Mouse (Mus musculus): ENCODE data around the gene Zfp661.
A peak's percentile ranks its signal among the peaks of the same experiment; 100 is the strongest.

Zfp661 gene

DNA sequence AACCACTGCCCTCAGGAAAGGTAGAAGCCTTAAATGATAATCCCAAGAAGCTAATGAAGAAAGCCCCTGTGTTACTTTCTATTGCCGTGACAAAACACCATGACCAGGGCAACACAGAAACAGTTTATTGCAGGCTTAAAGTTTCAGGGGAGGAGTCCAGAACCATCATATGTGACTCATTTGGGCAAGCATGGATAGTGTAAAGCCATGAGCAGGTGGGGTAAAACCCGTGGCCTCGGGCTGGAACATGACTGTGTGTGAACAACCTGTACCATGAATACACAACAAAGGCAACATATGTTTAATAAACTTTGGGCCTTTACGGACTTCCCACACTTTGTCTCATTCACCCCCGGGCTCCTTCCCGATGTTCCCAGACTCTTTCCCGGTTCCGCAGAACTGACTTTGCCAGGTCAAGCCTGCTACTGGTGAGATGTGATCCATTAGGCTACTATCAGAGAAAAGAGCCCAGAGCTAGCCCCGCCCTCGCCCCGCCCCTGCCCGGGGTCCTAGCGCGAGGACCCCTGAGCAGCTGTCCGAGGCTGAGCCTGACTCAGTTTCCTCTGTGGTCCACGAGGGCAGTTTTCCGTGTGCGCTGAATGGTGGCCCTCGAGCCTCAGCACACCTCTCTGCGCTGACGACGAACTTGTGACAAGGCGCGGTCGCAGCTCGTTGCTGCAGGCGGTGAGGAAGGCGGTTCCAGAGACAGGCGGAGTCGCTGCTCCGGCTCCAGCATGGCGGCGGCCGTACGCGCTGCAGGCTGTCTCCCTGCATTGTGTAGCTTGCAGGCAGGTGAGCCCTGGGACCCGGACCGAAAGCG, at the start of gene Zfp661, which contains the start of gene Mrps5:
Zfp661 (minus strand) TSS at position 401 of the 820 bp plus-strand sequence.
Mrps5 (plus strand) TSS at position 529 of the 820 bp plus-strand sequence.
- TF ChIP-seq POU5F1 (IDR thresholded peaks at IDR 0.05; ENCODE audit: borderline replicate concordance, low read length) (no peak), NANOG (IDR thresholded peaks at IDR 0.05; ENCODE audit: borderline replicate concordance, low read length) (no peak), CTCF (conservative IDR thresholded peaks at IDR 0.05; ENCODE audit: low read length) (no peak)
- Histone ChIP-seq H3K4me1 (replicated peaks; ENCODE audit: low read depth, low read length) (peaks cover 57% of the 10 kb centered on the region), H3K27me3 (ENCODE audit: insufficient read depth, low read length) (peaks cover 3% of the 10 kb centered on the region), H3K36me3 (ENCODE audit: insufficient read depth, low read length) (peaks cover 13% of the 10 kb centered on the region), H3K9me3 (ENCODE audit: low read length) (no peaks in the 10 kb centered on the region), H3K4me3 (replicated peaks; ENCODE audit: low read length) (peak within 1 kb of the TSS; percentile 97)

DNA sequence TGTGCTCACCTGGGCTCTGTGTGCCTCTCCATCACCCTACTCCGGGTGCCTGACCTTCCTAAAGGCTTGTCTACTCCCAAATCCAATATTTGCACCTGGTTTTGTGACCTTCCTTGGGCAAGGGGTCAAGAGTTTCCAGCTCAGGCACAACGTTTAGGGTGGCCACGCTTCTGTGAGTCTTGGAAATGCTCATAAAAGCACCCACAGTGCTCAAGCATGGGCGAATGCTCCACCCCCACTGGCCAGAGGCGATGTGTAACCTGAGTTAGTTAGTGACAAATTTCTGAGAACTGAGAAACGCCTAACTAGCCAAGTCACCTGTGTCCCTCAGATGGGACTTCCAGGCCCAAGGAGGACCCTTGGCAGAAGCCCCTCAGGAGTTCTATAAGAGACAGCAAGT, 48.7 kb upstream of the Zfp661 start:
- H3K27me3 ChIP-seq (ENCODE audit: insufficient read depth, low read length), result 0 out of 2 replicates have a peak, but pooled peaks cover 6% of the 10 kb centered on the region
- H3K4me1 ChIP-seq (replicated peaks; ENCODE audit: low read depth, low read length), result no peaks in the 10 kb centered on the region
- TF ChIP-seq POU5F1 (IDR thresholded peaks at IDR 0.05; ENCODE audit: borderline replicate concordance, low read length), result no peak
- TF ChIP-seq NANOG (IDR thresholded peaks at IDR 0.05; ENCODE audit: borderline replicate concordance, low read length), result no peak
- no peak for TF ChIP-seq CTCF (conservative IDR thresholded peaks at IDR 0.05; ENCODE audit: low read length)
- H3K4me3 ChIP-seq (replicated peaks; ENCODE audit: low read length), result no peak overlapping the region
- no peaks in the 10 kb centered on the region for H3K9me3 ChIP-seq (ENCODE audit: low read length)
- H3K36me3 ChIP-seq (ENCODE audit: insufficient read depth, low read length), result no peaks in the 10 kb centered on the region

DNA sequence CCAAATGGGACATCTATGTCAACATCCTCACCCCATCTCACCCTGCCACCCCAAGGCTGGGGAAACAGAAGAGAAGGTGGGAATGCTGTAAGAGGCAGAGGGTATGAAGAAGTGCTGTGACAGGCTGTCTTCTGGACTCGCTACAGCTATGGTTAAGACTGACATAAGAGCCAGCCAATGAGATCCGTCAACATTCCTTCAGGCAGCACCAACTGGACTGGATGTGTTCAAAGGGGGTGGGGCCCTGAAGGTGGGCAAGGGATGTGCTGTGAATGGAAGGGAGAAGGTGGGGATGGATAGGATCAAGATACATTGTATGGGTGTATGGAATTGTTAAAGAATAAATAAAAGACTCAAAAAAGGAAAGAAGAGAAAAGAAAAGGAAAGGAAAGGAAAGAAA, 45.7 kb upstream of the Zfp661 start:
- no peak overlapping the region for H3K4me3 ChIP-seq (replicated peaks; ENCODE audit: low read length)
- H3K4me1 ChIP-seq (replicated peaks; ENCODE audit: low read depth, low read length), result no peaks in the 10 kb centered on the region
- no peak for TF ChIP-seq POU5F1 (IDR thresholded peaks at IDR 0.05; ENCODE audit: borderline replicate concordance, low read length)
- no peak for TF ChIP-seq CTCF (conservative IDR thresholded peaks at IDR 0.05; ENCODE audit: low read length)
- no peak for TF ChIP-seq NANOG (IDR thresholded peaks at IDR 0.05; ENCODE audit: borderline replicate concordance, low read length)
- H3K36me3 ChIP-seq (ENCODE audit: insufficient read depth, low read length), result no peaks in the 10 kb centered on the region
- H3K9me3 ChIP-seq (ENCODE audit: low read length), result no peaks in the 10 kb centered on the region
- H3K27me3 ChIP-seq (ENCODE audit: insufficient read depth, low read length), result peaks cover 9% of the 10 kb centered on the region; the same call in 1 of the 2 replicates

DNA sequence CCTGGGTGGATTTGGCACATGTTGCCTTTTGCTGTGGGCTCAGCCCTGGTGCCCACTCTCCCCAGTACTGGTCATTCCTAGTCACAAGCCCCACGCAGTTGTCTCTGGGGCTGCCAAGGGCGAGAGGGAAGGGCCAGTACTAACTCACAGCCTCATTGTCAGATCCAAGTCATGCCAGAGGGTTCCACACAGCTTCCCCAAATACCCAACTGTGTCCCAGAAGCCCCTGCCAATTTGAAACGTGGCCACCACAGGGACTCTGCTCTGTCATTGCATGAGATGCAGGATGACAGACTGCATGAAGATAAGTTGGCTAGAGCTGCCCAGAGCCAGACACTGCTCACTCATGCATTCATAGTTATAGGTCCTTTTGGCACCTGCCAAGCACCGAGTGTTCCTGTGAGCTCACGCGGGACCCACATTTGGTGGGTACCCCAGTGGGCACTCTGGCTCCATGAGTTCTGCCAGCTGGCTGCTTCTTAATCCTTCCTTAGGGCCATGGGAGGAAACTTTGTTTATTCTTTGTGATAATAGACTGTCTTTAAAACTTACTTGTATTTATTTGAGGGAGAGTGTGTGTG, 41.2 kb upstream of the Zfp661 start:
- H3K27me3 ChIP-seq (ENCODE audit: insufficient read depth, low read length), result peaks cover 9% of the 10 kb centered on the region; the same call in 1 of the 2 replicates
- H3K36me3 ChIP-seq (ENCODE audit: insufficient read depth, low read length), result no peaks in the 10 kb centered on the region
- TF ChIP-seq POU5F1 (IDR thresholded peaks at IDR 0.05; ENCODE audit: borderline replicate concordance, low read length) (no peak), NANOG (IDR thresholded peaks at IDR 0.05; ENCODE audit: borderline replicate concordance, low read length) (no peak), CTCF (conservative IDR thresholded peaks at IDR 0.05; ENCODE audit: low read length) (no peak)
- H3K4me3 ChIP-seq (replicated peaks; ENCODE audit: low read length), result no peak overlapping the region
- H3K9me3 ChIP-seq (ENCODE audit: low read length), result no peaks in the 10 kb centered on the region
- no peaks in the 10 kb centered on the region for H3K4me1 ChIP-seq (replicated peaks; ENCODE audit: low read depth, low read length)

DNA sequence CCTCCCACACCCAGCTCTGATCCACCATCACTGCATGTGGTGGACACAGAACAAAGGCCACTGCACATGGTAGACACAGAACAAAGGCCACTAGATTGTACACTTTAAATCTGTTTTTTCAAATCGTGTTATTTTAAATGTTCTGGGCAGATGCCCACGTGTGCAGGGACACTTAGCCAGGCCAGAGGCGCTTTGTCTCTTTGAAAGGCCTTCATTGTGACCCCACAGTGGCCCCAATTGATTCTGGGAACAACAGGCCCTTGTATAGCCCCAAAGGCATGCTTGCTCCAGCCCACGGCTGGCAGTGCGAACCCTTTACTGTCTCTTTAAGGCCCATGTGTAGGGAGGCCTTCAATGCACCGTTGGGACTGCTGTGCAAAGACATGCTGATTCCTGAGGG, 40.5 kb upstream of the Zfp661 start:
- peaks cover 9% of the 10 kb centered on the region; the same call in 1 of the 2 replicates for H3K27me3 ChIP-seq (ENCODE audit: insufficient read depth, low read length)
- TF ChIP-seq CTCF (conservative IDR thresholded peaks at IDR 0.05; ENCODE audit: low read length), result no peak
- TF ChIP-seq NANOG (IDR thresholded peaks at IDR 0.05; ENCODE audit: borderline replicate concordance, low read length), result no peak
- no peak for TF ChIP-seq POU5F1 (IDR thresholded peaks at IDR 0.05; ENCODE audit: borderline replicate concordance, low read length)
- no peaks in the 10 kb centered on the region for H3K36me3 ChIP-seq (ENCODE audit: insufficient read depth, low read length)
- no peaks in the 10 kb centered on the region for H3K4me1 ChIP-seq (replicated peaks; ENCODE audit: low read depth, low read length)
- no peaks in the 10 kb centered on the region for H3K9me3 ChIP-seq (ENCODE audit: low read length)
- H3K4me3 ChIP-seq (replicated peaks; ENCODE audit: low read length), result no peak overlapping the region

DNA sequence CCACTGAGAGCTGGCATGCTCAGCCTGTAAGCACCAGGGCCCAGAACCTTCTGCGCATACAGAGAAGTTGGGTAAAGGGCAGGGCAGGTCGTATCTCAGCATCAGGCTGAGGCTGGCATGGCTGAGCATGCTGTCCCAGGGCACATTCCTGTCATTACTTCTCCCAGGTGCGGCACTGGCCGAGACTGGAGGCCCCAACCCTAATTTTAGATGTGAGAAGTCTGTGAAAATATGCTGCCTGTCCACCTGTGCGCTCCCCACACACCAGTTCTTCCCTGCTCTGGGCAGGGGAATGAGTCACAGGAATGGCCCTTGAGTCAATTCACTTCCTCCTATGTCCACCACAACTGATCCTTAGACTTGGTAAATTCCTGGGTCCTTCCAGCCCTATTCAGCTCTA, 38.8 kb upstream of the Zfp661 start:
- TF ChIP-seq POU5F1 (IDR thresholded peaks at IDR 0.05; ENCODE audit: borderline replicate concordance, low read length), result no peak
- no peak for TF ChIP-seq NANOG (IDR thresholded peaks at IDR 0.05; ENCODE audit: borderline replicate concordance, low read length)
- TF ChIP-seq CTCF (conservative IDR thresholded peaks at IDR 0.05; ENCODE audit: low read length), result no peak
- H3K4me1 ChIP-seq (replicated peaks; ENCODE audit: low read depth, low read length), result no peaks in the 10 kb centered on the region

DNA sequence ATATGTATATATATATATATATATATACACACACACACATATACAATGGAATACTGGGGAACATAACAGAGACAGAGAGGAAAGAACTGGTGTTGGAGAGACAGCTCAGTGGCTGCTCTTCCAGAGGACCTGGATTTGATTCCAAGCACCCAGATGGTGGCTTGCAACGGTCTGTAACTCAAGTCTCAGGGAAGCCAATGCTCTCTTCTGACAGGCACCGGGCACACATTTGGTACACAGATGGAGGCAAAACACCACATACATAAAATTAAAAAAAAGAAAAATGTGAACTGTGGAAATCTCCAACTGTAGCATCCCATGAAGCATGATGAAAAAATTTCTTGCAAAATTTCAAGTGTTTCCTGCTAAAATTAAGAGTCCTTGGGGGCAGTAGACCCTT, 37.9 kb upstream of the Zfp661 start:
- Histone ChIP-seq H3K4me3 (replicated peaks; ENCODE audit: low read length) (no peak overlapping the region), H3K36me3 (ENCODE audit: insufficient read depth, low read length) (no peaks in the 10 kb centered on the region), H3K27me3 (ENCODE audit: insufficient read depth, low read length) (peaks cover 5% of the 10 kb centered on the region; the same call in 1 of the 2 replicates), H3K4me1 (replicated peaks; ENCODE audit: low read depth, low read length) (no peaks in the 10 kb centered on the region), H3K9me3 (ENCODE audit: low read length) (no peaks in the 10 kb centered on the region)
- TF ChIP-seq CTCF (conservative IDR thresholded peaks at IDR 0.05; ENCODE audit: low read length) (no peak), NANOG (IDR thresholded peaks at IDR 0.05; ENCODE audit: borderline replicate concordance, low read length) (no peak)

More for the DNA sequence above, 38.8 kb upstream of the Zfp661 start:
- no peaks in the 10 kb centered on the region for H3K9me3 ChIP-seq (ENCODE audit: low read length)
- no peak overlapping the region for H3K4me3 ChIP-seq (replicated peaks; ENCODE audit: low read length)
- H3K36me3 ChIP-seq (ENCODE audit: insufficient read depth, low read length), result no peaks in the 10 kb centered on the region
- peaks cover 9% of the 10 kb centered on the region; the same call in 1 of the 2 replicates for H3K27me3 ChIP-seq (ENCODE audit: insufficient read depth, low read length)

DNA sequence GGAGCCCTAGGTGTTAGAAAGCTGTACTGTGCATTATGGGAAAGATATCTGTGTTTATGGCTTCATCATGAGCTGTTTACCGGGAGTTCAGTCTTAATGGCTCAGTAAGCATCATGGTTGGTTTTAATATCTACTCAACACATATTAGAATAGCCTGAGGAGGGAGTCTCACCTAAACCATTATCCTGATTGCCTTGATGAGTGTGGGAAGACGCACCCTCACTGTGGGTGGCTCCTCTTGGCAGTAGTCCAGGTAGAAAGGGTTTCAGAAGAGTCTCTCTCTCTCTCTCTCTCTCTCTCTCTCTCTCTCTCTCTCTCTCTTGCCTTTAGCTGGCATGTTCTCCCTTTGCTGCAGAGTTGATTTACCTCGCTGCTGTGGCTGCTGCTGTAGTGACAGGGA, 35.2 kb upstream of the Zfp661 start:
- no peaks in the 10 kb centered on the region for H3K4me1 ChIP-seq (replicated peaks; ENCODE audit: low read depth, low read length)
- TF ChIP-seq POU5F1 (IDR thresholded peaks at IDR 0.05; ENCODE audit: borderline replicate concordance, low read length), result no peak
- no peak for TF ChIP-seq CTCF (conservative IDR thresholded peaks at IDR 0.05; ENCODE audit: low read length)
- no peak for TF ChIP-seq NANOG (IDR thresholded peaks at IDR 0.05; ENCODE audit: borderline replicate concordance, low read length)
- no peaks in the 10 kb centered on the region for H3K9me3 ChIP-seq (ENCODE audit: low read length)
- no peak overlapping the region for H3K4me3 ChIP-seq (replicated peaks; ENCODE audit: low read length)
- no peaks in the 10 kb centered on the region; the same call in 1 of the 2 replicates for H3K27me3 ChIP-seq (ENCODE audit: insufficient read depth, low read length)
- H3K36me3 ChIP-seq (ENCODE audit: insufficient read depth, low read length), result no peaks in the 10 kb centered on the region

Measured in E14TG2a.4 (cell line).